Mouse (Mus musculus): Measurements from ENCODE around the gene Bhmt. TPM values are rescaled to one million over a fixed set of nuclear protein-coding genes. Genes with fewer than 3 reads are reported as not detected.
A peak's percentile ranks its signal among the peaks of the same experiment; 100 is the strongest.

Bhmt gene
- total and polyA plus RNA-seq, 2 experiments from 2014 or later, result 0.15 TPM; not detected in 1

DNA sequence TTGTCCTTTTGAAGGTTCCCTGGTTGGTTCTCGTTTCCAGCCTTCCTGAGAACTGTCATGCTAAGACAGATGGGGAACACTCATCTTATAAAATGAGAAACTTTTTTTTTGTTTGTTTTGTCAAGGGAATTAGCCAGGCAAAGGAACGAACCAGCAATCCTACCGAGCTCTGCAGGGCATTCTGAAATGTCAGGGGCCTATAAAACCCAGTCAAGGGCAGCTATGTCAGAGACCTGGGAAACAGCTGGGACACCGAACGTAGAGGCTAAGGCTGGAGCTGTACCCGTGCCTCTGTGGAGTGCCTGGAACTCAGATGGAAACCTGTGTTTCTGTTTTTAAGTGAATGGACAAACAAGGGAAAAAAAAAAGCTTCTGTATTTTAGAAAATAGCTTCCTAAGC, 8.9 kb downstream of the Bhmt start:
- no peaks in the 10 kb centered on the region for H3K9me3 ChIP-seq (replicated peaks; ENCODE audit: control insufficient read depth, low read length)
- H3K36me3 ChIP-seq (replicated peaks; ENCODE audit: control insufficient read depth, insufficient read depth, low read length), result no peaks in the 10 kb centered on the region
- H3K27ac ChIP-seq (ENCODE audit: low read depth), result no peak overlapping the region
- ATAC-seq (ENCODE audit: insufficient read depth, low read depth) (no peak), DNase-seq (ENCODE audit: low spot score) (no peak)
- no peak overlapping the region for H3K4me2 ChIP-seq (ENCODE audit: low read depth, low read length)
- no peaks in the 10 kb centered on the region for H3K27me3 ChIP-seq (ENCODE audit: control insufficient read depth, insufficient read depth, low read length)
- no peak for TF ChIP-seq EP300 (IDR thresholded peaks at IDR 0.05; ENCODE audit: low read depth)
- H3K9ac ChIP-seq (replicated peaks; ENCODE audit: low read depth, low read length), result no peak overlapping the region
- 54% methylated on average over 6 of the region's 6 CpGs for WGBS
- no peaks in the 10 kb centered on the region for H3K4me1 ChIP-seq (ENCODE audit: control insufficient read depth, insufficient read depth)
- H3K4me3 ChIP-seq (ENCODE audit: low read depth, low read length), result no peak overlapping the region

DNA sequence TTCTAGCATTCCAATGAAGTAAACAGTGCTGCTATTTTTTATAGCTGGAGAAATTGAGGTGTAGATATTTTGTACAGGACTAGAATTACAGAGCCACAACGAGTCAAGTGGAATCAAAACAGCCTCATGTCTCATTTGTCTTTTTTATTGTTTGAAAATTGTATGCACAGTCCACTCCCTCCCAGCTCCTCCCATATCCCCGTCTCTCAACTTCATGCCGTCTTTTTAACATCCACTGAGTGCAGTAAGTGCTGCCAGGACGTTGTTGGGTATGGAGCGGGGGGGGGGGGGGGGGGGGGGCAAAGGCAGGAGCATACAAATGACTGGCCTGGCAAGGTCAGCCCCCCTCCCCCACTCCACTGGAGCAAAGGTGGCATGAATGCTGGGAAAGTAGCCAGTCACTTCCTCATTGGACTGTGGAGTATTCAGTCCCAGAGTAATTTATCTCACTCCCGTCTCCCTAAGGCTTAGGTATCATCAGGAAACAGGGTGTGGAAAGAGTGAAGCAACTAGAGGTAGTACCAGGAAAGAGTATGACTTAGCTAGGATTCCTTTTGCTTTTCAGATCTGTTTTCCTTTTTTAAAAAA, 23.3 kb downstream of the Bhmt start:
- no peak for TF ChIP-seq CTCF (IDR thresholded peaks at IDR 0.05; ENCODE audit: low read depth)
- TF ChIP-seq EP300 (IDR thresholded peaks at IDR 0.05; ENCODE audit: low read depth), result no peak
- no peak for DNase-seq (ENCODE audit: low spot score)
- 43% methylated on average over 6 of the region's 6 CpGs for WGBS

DNA sequence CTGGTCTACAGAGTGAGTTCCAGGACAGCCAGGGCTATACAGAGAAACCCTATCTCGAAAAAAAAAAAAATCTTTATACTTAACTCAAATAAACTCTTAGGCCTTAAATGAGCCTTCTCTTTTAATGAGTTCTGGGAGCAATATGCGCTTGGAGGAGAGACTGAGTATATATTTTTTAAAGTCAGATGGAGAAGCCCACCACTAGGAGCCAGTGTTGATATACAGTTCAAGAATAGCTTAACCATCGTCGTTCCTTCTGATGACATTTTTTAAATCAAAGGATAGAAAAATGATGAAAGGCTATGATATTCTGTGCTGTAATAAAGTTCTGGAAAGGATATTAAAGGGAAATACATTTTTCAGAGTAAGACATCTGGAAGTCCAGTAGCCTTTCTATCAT, 24.0 kb downstream of the Bhmt start:
- DNase-seq (ENCODE audit: low spot score), result no peak
- Histone ChIP-seq H3K4me3 (ENCODE audit: low read depth, low read length) (no peak overlapping the region), H3K4me1 (ENCODE audit: control insufficient read depth, insufficient read depth) (no peaks in the 10 kb centered on the region), H3K9me3 (replicated peaks; ENCODE audit: control insufficient read depth, low read length) (no peaks in the 10 kb centered on the region), H3K4me2 (ENCODE audit: low read depth, low read length) (no peak overlapping the region), H3K9ac (replicated peaks; ENCODE audit: low read depth, low read length) (no peak overlapping the region), H3K27ac (ENCODE audit: low read depth) (no peak overlapping the region), H3K27me3 (ENCODE audit: control insufficient read depth, insufficient read depth, low read length) (no peaks in the 10 kb centered on the region), H3K36me3 (replicated peaks; ENCODE audit: control insufficient read depth, insufficient read depth, low read length) (no peaks in the 10 kb centered on the region)
- WGBS, result 64% methylated on average over 4 of the region's 4 CpGs
- TF ChIP-seq CTCF (IDR thresholded peaks at IDR 0.05; ENCODE audit: low read depth) (peak; percentile 5; the same call in 1 of the 2 replicates), EP300 (IDR thresholded peaks at IDR 0.05; ENCODE audit: low read depth) (no peak)
- ATAC-seq (ENCODE audit: insufficient read depth, low read depth), result no peak

More for the DNA sequence above, 23.3 kb downstream of the Bhmt start:
- Histone ChIP-seq H3K4me3 (ENCODE audit: low read depth, low read length) (no peak overlapping the region), H3K9ac (replicated peaks; ENCODE audit: low read depth, low read length) (no peak overlapping the region), H3K9me3 (replicated peaks; ENCODE audit: control insufficient read depth, low read length) (no peaks in the 10 kb centered on the region), H3K36me3 (replicated peaks; ENCODE audit: control insufficient read depth, insufficient read depth, low read length) (no peaks in the 10 kb centered on the region), H3K4me1 (ENCODE audit: control insufficient read depth, insufficient read depth) (no peaks in the 10 kb centered on the region), H3K4me2 (ENCODE audit: low read depth, low read length) (no peak overlapping the region), H3K27me3 (ENCODE audit: control insufficient read depth, insufficient read depth, low read length) (no peaks in the 10 kb centered on the region), H3K27ac (ENCODE audit: low read depth) (no peak overlapping the region)
- ATAC-seq (ENCODE audit: insufficient read depth, low read depth), result peak; percentile 39

DNA sequence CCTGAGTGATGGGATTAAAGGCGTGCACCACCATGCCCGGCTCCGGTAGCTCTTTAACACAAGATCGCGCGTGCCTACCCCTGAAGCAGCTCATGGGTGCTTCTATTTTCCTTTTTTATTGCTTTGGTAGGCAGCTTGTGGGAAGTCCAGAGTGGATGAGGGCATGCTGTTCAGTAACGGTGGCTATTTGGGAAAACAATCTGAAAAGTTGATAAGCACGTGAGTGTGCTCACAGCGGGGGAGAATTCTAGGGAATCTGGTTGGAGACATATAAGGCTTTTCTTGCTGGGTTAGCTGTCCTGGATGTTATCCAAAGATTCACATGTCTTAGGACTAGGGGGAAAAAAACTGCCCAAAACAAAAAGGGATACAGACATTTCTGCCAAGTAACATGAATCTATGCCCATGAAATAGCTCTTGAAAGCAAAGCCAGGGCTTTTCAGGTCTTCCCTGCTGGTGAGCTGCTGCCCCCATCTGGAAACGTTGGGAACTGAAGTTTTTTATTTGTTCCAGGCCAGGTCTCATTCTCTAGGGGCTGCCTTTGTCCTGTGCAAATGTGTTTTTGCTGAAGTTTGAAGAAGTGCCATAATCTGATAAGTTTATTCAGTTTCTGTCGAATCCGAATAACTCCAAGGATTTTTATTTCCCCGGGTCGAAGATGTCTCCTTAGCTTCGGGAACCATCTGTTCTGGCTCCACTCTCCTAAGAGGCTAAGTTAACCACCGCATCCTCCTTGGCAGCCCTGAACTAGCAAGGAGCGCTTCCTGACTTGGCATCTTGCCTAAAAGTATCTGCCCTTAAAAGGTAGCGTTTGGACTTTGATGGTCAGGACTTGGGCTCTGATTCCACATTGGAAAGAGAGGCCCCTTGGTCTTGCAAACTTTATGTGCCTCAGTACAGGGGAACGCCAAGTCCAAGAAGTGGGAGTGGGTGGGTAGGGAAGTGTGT, 24.8 kb downstream of the Bhmt start:
- Histone ChIP-seq H3K27ac (ENCODE audit: low read depth) (no peak overlapping the region), H3K4me2 (ENCODE audit: low read depth, low read length) (peak overlapping the region; percentile 40), H3K4me3 (ENCODE audit: low read depth, low read length) (peak overlapping the region; percentile 15; the same call in 1 of the 2 replicates), H3K36me3 (replicated peaks; ENCODE audit: control insufficient read depth, insufficient read depth, low read length) (no peaks in the 10 kb centered on the region), H3K9me3 (replicated peaks; ENCODE audit: control insufficient read depth, low read length) (no peaks in the 10 kb centered on the region), H3K4me1 (ENCODE audit: control insufficient read depth, insufficient read depth) (no peaks in the 10 kb centered on the region), H3K27me3 (ENCODE audit: control insufficient read depth, insufficient read depth, low read length) (no peaks in the 10 kb centered on the region), H3K9ac (replicated peaks; ENCODE audit: low read depth, low read length) (no peak overlapping the region)
- ATAC-seq (ENCODE audit: insufficient read depth, low read depth) (peak; percentile 72), DNase-seq (ENCODE audit: low spot score) (peak; percentile 59)
- 43% methylated on average over 19 of the region's 19 CpGs for WGBS
- no peak for TF ChIP-seq EP300 (IDR thresholded peaks at IDR 0.05; ENCODE audit: low read depth)
- TF ChIP-seq CTCF (IDR thresholded peaks at IDR 0.05; ENCODE audit: low read depth), result peak; percentile 86

DNA sequence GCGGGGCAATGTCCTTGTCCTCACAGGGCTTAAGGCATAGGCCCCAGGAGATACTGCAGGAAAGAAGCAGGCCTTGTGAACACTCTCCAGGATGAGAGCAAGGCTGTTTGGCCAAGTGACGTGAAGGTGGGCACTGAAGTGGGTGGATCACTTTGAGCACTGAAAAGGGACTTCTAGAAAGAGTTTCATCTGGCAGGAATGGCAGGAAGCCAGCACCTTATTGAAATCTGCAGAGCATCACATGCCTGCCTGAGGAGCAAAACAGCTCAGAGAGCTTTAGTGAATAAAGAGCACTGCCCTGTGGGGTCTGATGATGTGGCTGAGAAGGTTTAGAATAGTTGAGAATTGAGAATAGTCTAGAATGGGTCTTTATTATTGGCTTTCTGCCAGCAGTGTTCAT, 29.3 kb downstream of the Bhmt start:
- H3K27ac ChIP-seq (ENCODE audit: low read depth), result no peak overlapping the region
- 82% methylated on average over 2 of the region's 2 CpGs for WGBS
- DNase-seq (ENCODE audit: low spot score) (no peak), ATAC-seq (ENCODE audit: insufficient read depth, low read depth) (no peak)
- H3K9me3 ChIP-seq (replicated peaks; ENCODE audit: control insufficient read depth, low read length), result no peaks in the 10 kb centered on the region
- no peak overlapping the region for H3K4me2 ChIP-seq (ENCODE audit: low read depth, low read length)
- H3K27me3 ChIP-seq (ENCODE audit: control insufficient read depth, insufficient read depth, low read length), result no peaks in the 10 kb centered on the region
- H3K4me1 ChIP-seq (ENCODE audit: control insufficient read depth, insufficient read depth), result no peaks in the 10 kb centered on the region
- no peak for TF ChIP-seq EP300 (IDR thresholded peaks at IDR 0.05; ENCODE audit: low read depth)
- TF ChIP-seq CTCF (IDR thresholded peaks at IDR 0.05; ENCODE audit: low read depth), result no peak
- H3K9ac ChIP-seq (replicated peaks; ENCODE audit: low read depth, low read length), result no peak overlapping the region
- no peaks in the 10 kb centered on the region for H3K36me3 ChIP-seq (replicated peaks; ENCODE audit: control insufficient read depth, insufficient read depth, low read length)
- H3K4me3 ChIP-seq (ENCODE audit: low read depth, low read length), result no peak overlapping the region

Measured in heart, postnatal 0 days (tissue).